Mouse (Mus musculus) cerebellum, postnatal 10 days (tissue): ENCODE results near the gene Sept4.

ENCODE experiments used
- DNase-seq, 2 experiments: peaks; one replicate each; pipeline ENCODE4 v3.0.0; 2021; ENCODE audit warnings: mixed read lengths in 2 of 2

Sept4 gene

GRCm38 (mm10) chr11:87579713-87580112, 11.0 kb downstream of the Sept4 start:
- no peak for DNase-seq

GRCm38 (mm10) chr11:87580543-87581085, 11.9 kb downstream of the Sept4 start:
- peak in 1 of 2 experiments; percentile 52 for DNase-seq

GRCm38 (mm10) chr11:87581161-87581865, 12.6 kb downstream of the Sept4 start:
- peak in 1 of 2 experiments; percentile 53 for DNase-seq

- DNase-seq = peak in 1 of 2 experiments; percentile 60
Measured at GRCm38 (mm10) chr11:87581933-87582710, 13.4 kb downstream of the Sept4 start.

- DNase-seq = no peak
Measured at GRCm38 (mm10) chr11:87583291-87584034, 14.8 kb downstream of the Sept4 start.

GRCm38 (mm10) chr11:87584711-87585505, 16.2 kb downstream of the Sept4 start:
- no peak for DNase-seq

- DNase-seq = no peak
Measured at GRCm38 (mm10) chr11:87587211-87587874, 18.6 kb downstream of the Sept4 start.

- no peak for DNase-seq
Measured at GRCm38 (mm10) chr11:87589605-87590004, 20.9 kb downstream of the Sept4 start.

GRCm38 (mm10) chr11:87590841-87591525, 22.3 kb downstream of the Sept4 start:
- DNase-seq = peak; percentile 55 to 72

GRCm38 (mm10) chr11:87591526-87592353, 23.0 kb downstream of the Sept4 start, which contains the start of gene Mtmr4:
Mtmr4 (plus strand) TSS chr11:87592162.
- peak; percentile 99 to 100 for DNase-seq

- DNase-seq = no peak
Measured at GRCm38 (mm10) chr11:87592354-87592695, 23.6 kb downstream of the Sept4 start.

- DNase-seq = no peak
Measured at GRCm38 (mm10) chr11:87592713-87593598, 24.3 kb downstream of the Sept4 start.

- DNase-seq = peak; percentile 90 to 95
Measured at GRCm38 (mm10) chr11:87595327-87595841, 26.7 kb downstream of the Sept4 start.

GRCm38 (mm10) chr11:87595976-87596375, 27.3 kb downstream of the Sept4 start:
- peak; percentile 61 to 63 for DNase-seq

GRCm38 (mm10) chr11:87596492-87596891, 27.8 kb downstream of the Sept4 start:
- DNase-seq = peak; percentile 58 to 59

GRCm38 (mm10) chr11:87597061-87597460, 28.4 kb downstream of the Sept4 start:
- DNase-seq = peak; percentile 33 to 34

- no peak for DNase-seq
Measured at GRCm38 (mm10) chr11:87599395-87600089, 30.8 kb downstream of the Sept4 start.

- DNase-seq = no peak
Measured at GRCm38 (mm10) chr11:87600322-87600853, 31.7 kb downstream of the Sept4 start.
